Mouse (Mus musculus) central nervous system, embryonic 14 days (tissue): ENCODE results near the gene H2-M1. TPM values are rescaled to one million over a fixed set of nuclear protein-coding genes. Genes with fewer than 3 reads are reported as not detected.

Source experiments
- polyA plus RNA-seq: library from polyadenylated mRNA; depleted of rRNA; stranded (reverse); fragments of >200 nt; gene quantifications from 2 replicates; pipeline ENCODE4 v1.2.3, GENCODE M21; 2012; rRNA removed

Gene H2-M1
- not detected in 2 replicates for polyA plus RNA-seq

GRCm38 (mm10) chr17:36672119-36672518, at the start of gene H2-M1:
Gene H2-M1, minus strand, starts transcription at chr17:36672219.

GRCm38 (mm10) chr17:36642566-36642965, 29.5 kb downstream of the H2-M1 start, which contains the start of gene H2-M9:
Gene H2-M9, minus strand, starts transcription at chr17:36642666.

Other genes starting within 250 kb of the H2-M1 start
- gene H2-M10.4, start 209.9 kb downstream of the H2-M1 start, polyA plus RNA-seq: not detected in 2 replicates
- gene H2-M11, start 125.1 kb downstream of the H2-M1 start, polyA plus RNA-seq: not detected in 2 replicates
- not detected in 2 replicates for gene H2-M9, start 29.6 kb downstream of the H2-M1 start, polyA plus RNA-seq
- not detected in 2 replicates for gene H2-M10.5, start 100.7 kb upstream of the H2-M1 start, polyA plus RNA-seq
- not detected in 2 replicates for gene H2-M10.6, start 140.0 kb upstream of the H2-M1 start, polyA plus RNA-seq
- 35.7 and 40.5 TPM in 2 replicates for gene Trim26, start 164.9 kb upstream of the H2-M1 start, polyA plus RNA-seq
- gene Trim15, start 195.0 kb upstream of the H2-M1 start, polyA plus RNA-seq: 0.09 and 0.11 TPM in 2 replicates
- 0.29 and 0.55 TPM in 2 replicates for gene Trim10, start 197.4 kb upstream of the H2-M1 start, polyA plus RNA-seq
- gene Trim40, start 217.9 kb upstream of the H2-M1 start, polyA plus RNA-seq: 0.16 TPM in 1 of 2 replicates, not detected in the other
- gene Trim31, start 225.9 kb upstream of the H2-M1 start, polyA plus RNA-seq: 0.02 TPM in 1 of 2 replicates, not detected in the other